Mouse (Mus musculus) lung, postnatal 10 days (tissue): ENCODE data around the gene Prdx3.

Experiments used
- DNase-seq: peaks from one replicate; pipeline ENCODE4 v3.0.0; 2021

Prdx3 gene

GRCm38 (mm10) chr19:60860868-60861700 lies 13.3 kb downstream of the Prdx3 start, which contains the start of gene Sfxn4:
Gene Sfxn4, minus strand, starts transcription at chr19:60861479.
- DNase-seq: peak; percentile 97

GRCm38 (mm10) chr19:60845731-60846130 lies 28.6 kb downstream of the Prdx3 start:
- DNase-seq: no peak

DNA sequence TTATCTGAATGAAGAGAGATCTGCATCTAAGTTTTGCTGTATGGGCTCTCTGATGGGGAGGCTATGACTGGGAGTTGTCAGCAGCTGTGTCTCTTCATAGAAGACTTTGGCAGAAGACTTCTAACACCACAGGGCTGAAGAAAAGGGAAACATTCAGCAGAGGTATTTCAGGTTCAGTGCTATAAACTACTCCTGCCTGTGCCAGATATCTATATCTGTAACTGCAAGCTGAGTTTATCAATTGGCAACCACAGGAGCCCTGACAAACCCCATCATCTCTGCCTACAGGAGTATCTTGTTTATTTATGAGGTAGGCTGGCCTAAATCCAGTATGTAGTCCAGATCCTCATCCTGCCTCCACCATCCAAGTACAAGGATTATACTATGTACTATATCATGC lies 31.0 kb downstream of the Prdx3 start:
- DNase-seq: no peak

DNA sequence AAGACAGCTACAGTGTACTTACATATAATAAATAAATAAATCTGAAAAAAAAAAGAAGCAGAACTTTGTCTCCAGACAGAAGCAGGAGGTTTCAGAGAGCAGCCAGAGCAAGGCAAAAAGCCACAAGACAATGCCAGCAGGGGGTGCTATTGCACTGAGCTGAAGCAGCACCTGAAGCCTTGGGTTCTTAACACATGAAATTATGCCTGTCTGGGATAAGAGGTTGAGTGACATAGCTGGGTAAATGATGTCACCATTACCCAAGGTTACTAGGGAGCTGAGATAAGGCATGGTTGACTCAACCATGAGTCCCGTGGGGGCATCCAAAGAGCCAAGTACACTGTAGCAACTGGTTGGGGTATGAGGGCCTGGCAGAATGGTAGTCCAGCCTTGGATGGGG lies 36.6 kb downstream of the Prdx3 start:
- peak; percentile 80 for DNase-seq

- DNase-seq: no peak
Observed at GRCm38 (mm10) chr19:60818677-60819076, 55.7 kb downstream of the Prdx3 start.
